Mouse (Mus musculus): ENCODE measurements around the gene Dgat2. TPM values are rescaled to one million over a fixed set of nuclear protein-coding genes. Genes with fewer than 3 reads are reported as not detected.

Gene Dgat2
- polyA plus RNA-seq, 1 experiment from 2014 or later = 12.6 TPM

DNA sequence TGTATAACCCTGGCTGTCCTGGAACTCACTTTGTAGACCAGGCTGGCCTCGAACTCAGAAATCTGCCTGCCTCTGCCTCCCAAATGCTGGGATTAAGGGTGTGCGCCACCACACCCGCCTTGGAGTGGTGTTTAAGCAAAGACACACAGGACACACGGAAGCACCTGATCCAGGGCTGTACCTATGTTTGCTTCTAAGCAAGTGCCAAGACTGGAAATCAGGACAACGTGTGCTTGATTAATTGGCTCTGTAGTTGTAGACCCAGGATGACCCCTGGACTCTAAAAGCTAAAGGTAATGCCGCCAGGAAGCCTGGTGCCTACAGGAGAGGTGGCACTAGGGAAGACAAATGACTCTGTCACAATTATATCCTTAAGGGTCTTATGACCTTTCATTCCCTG, 12.0 kb downstream of the Dgat2 start:
- ATAC-seq (ENCODE audit: low FRiP score) = no peak
- Histone ChIP-seq H3K4me1 (replicated peaks) (peaks cover 5% of the 10 kb centered on the region; the same call in 1 of the 2 replicates), H3K27ac (no peak overlapping the region), H3K27me3 (no peaks in the 10 kb centered on the region), H3K9me3 (no peaks in the 10 kb centered on the region), H3K4me2 (no peak overlapping the region), H3K36me3 (no peaks in the 10 kb centered on the region), H3K9ac (no peak overlapping the region), H3K4me3 (no peak overlapping the region)
- 92% methylated on average over 6 of the region's 6 CpGs for WGBS

DNA sequence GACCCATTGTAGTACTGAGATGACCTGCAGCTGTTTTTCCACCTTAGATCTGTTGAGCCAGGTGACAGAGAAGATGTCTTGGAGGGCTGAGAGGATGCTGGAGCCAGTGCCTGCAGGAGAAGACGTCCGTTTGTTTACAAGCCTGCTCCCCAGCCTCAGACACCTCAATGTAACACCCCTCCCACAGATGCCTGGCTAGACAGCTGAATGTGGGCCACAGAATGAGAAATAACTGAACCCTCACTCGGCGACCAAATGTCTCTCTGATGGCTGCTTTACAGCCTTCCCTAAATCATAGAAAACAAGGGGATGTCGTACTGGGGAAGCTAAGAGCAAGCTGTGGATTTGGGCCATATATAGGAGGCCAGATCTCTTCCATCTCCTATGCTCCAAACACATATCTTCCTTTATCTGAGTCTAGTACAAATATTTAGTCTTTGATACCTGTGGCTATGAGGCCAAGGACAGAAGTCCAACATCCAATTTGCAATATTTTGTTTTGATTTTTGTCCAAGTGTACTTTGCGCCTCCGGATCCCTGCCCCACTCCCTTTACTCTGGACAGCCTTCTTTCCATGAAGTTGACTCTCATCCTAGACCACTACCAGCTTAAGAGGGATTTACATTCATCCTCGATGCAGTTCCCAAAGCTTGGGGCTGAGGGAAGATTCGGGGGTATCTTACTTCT, 12.7 kb downstream of the Dgat2 start:
- 90% methylated on average over 9 of the region's 9 CpGs for whole genome bisulfite sequencing
- Histone ChIP-seq H3K36me3 (no peaks in the 10 kb centered on the region), H3K4me1 (replicated peaks) (peaks cover 5% of the 10 kb centered on the region; the same call in 1 of the 2 replicates), H3K4me2 (no peak overlapping the region), H3K27ac (no peak overlapping the region), H3K9ac (no peak overlapping the region), H3K9me3 (no peaks in the 10 kb centered on the region), H3K4me3 (no peak overlapping the region), H3K27me3 (no peaks in the 10 kb centered on the region)
- ATAC-seq (ENCODE audit: low FRiP score) = no peak

DNA sequence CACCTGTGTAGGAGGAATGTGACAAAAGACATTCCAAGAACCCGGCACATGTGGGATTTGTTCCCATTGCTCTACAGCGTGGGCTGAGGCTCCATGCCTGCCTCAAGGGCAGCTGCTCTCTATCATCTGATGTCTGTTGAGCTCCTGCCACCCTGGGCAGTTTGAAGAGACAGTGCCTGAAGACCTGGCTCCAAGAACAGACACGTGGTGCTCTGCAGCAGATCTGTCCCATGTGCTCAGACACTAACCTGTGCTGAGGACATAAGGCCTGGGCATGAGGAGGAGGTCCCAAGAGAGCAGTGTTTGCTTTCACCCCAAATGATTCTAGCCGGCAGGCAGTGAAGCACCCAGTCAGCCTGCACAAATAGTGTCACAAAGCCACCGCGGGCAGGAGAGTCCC, 13.8 kb downstream of the Dgat2 start:
- no peak for ATAC-seq (ENCODE audit: low FRiP score)

DNA sequence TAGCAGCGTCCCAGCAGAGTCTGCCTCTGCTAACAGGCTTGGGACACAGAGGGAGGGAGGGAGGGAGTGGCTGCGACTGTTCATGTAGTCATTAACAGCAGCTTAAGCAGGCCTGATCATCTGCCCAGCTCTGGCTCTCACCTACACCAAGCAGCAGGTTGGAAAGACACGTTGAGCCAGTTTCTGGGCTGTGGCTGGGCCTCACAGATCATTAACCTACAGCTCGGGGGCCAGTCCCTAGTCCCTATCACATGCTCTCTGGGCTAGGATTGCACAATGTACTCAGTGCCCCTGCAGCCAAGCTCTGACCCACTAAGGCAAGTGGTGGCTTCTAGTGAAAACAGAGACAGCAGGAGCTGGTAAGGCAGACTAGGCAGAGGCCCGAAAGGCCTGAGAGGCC, 14.6 kb downstream of the Dgat2 start:
- H3K4me1 ChIP-seq (replicated peaks) = no peaks in the 10 kb centered on the region
- no peak overlapping the region for H3K4me2 ChIP-seq
- no peak overlapping the region for H3K27ac ChIP-seq
- H3K9ac ChIP-seq = no peak overlapping the region
- no peak for ATAC-seq (ENCODE audit: low FRiP score)
- no peaks in the 10 kb centered on the region for H3K27me3 ChIP-seq
- no peak overlapping the region for H3K4me3 ChIP-seq
- no peaks in the 10 kb centered on the region for H3K9me3 ChIP-seq
- H3K36me3 ChIP-seq = no peaks in the 10 kb centered on the region
- WGBS = 62% methylated on average over 5 of the region's 5 CpGs

More for the DNA sequence above, 13.8 kb downstream of the Dgat2 start:
- Histone ChIP-seq H3K4me3 (no peak overlapping the region), H3K4me2 (no peak overlapping the region), H3K9ac (no peak overlapping the region), H3K27ac (no peak overlapping the region), H3K36me3 (no peaks in the 10 kb centered on the region), H3K4me1 (replicated peaks) (no peaks in the 10 kb centered on the region), H3K9me3 (no peaks in the 10 kb centered on the region), H3K27me3 (no peaks in the 10 kb centered on the region)
- 85% methylated on average over 6 of the region's 6 CpGs for WGBS

DNA sequence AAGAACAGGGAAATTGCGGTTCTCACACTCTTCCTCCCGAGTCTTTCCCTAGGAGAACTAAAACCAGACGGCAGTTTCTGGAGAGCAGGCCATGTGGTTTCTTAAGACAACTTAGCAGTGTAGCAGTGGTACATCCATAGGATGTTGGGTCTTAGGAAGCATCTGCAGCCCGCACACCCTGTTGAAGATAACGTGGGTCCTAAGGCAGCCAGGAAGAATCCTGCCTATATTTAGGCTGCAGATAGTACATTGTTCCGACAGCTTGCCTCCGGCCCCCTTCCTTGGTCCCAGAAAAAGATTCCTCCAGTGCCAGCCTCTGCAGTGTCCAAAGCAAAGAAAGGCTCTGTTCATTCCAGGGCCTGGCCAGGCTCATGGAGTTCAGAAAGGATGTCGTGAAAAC, 16.4 kb downstream of the Dgat2 start:
- H3K27me3 ChIP-seq = no peaks in the 10 kb centered on the region
- no peak for ATAC-seq (ENCODE audit: low FRiP score)
- H3K4me1 ChIP-seq (replicated peaks) = peaks cover 7% of the 10 kb centered on the region
- WGBS = 91% methylated on average over 8 of the region's 8 CpGs
- H3K4me3 ChIP-seq = no peak overlapping the region
- H3K36me3 ChIP-seq = no peaks in the 10 kb centered on the region
- H3K4me2 ChIP-seq = no peak overlapping the region
- no peak overlapping the region for H3K27ac ChIP-seq
- H3K9me3 ChIP-seq = no peaks in the 10 kb centered on the region
- no peak overlapping the region for H3K9ac ChIP-seq

DNA sequence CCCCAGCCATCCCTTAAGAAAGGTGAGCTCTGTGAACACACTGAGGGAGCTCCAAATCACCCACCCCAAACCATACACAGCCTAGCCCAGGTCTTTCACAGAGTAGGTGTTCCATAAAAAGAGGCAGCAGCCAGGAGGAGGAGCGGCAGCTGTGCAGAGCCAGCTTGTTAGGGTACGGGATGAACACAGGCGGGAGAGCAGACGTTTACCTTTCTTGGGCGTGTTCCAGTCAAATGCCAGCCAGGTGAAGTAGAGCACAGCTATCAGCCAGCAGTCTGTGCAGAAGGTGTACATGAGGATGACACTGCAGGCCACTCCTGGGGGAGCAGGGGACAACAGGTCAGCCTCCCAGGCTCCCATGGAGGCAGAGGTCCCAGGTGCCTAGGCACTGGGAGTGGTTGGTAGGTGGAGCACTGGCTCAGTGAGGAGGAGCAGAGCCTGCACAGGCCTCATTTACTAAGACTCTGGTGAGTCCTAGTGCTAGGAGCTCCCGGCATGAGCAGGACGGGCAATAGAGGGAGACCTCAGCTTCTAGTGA, 17.6 kb downstream of the Dgat2 start:
- Histone ChIP-seq H3K9me3 (no peaks in the 10 kb centered on the region), H3K4me1 (replicated peaks) (peaks cover 12% of the 10 kb centered on the region), H3K27ac (no peak overlapping the region), H3K36me3 (no peaks in the 10 kb centered on the region), H3K4me2 (no peak overlapping the region), H3K9ac (no peak overlapping the region), H3K4me3 (no peak overlapping the region), H3K27me3 (no peaks in the 10 kb centered on the region)
- ATAC-seq (ENCODE audit: low FRiP score) = no peak
- 90% methylated on average over 7 of the region's 7 CpGs for WGBS

DNA sequence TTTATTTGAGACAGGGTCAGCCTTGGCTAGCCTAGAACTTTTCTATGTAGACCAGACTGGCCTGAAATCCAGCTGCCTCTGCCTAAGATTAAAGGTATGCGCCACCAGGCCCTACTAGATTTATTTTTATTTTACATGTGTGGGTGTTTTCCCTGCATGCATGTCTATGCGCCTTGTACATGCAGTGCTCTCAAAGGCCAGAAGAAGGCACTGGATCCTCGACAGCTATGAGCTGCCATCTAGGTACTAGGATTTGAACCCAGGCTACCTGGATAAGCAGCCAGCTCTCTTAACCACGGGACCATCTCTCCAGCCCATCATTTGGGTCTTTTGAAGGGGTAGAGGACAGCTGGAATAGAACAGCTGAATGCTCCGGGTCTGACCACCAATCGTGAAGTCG, 20.1 kb downstream of the Dgat2 start:
- Histone ChIP-seq H3K9me3 (no peaks in the 10 kb centered on the region), H3K4me1 (replicated peaks) (peaks cover 12% of the 10 kb centered on the region), H3K27ac (no peak overlapping the region), H3K27me3 (no peaks in the 10 kb centered on the region), H3K9ac (no peak overlapping the region), H3K36me3 (no peaks in the 10 kb centered on the region), H3K4me3 (no peak overlapping the region), H3K4me2 (no peak overlapping the region)
- 92% methylated on average over 7 of the region's 7 CpGs for WGBS
- ATAC-seq (ENCODE audit: low FRiP score) = no peak

DNA sequence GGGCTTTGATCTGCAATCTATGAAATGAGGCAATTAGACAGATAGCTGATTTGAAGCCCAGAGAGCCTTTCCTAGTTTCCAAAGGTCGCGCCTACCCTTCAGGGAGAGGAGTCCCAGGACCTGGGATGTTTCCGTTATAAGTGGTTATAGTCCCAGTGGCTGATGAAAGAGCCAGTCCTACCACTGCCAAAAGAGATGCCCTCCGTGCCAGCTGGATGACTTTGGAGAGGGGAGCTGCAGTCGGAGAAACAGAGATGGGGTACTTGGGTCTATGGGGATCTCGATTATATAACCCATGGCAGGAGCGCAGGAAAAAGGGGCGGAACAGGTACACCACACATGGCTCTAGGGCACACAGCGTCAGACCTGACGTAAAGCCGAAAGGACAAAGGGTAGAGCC, 20.6 kb downstream of the Dgat2 start:
- no peak overlapping the region for H3K9ac ChIP-seq
- H3K36me3 ChIP-seq = no peaks in the 10 kb centered on the region
- no peak overlapping the region; the same call in 1 of the 2 replicates for H3K27ac ChIP-seq
- H3K4me2 ChIP-seq = no peak overlapping the region
- no peaks in the 10 kb centered on the region for H3K27me3 ChIP-seq
- WGBS = 91% methylated on average over 11 of the region's 11 CpGs
- H3K4me1 ChIP-seq (replicated peaks) = peaks cover 12% of the 10 kb centered on the region
- H3K4me3 ChIP-seq = no peak overlapping the region
- no peak for ATAC-seq (ENCODE audit: low FRiP score)
- no peaks in the 10 kb centered on the region for H3K9me3 ChIP-seq

DNA sequence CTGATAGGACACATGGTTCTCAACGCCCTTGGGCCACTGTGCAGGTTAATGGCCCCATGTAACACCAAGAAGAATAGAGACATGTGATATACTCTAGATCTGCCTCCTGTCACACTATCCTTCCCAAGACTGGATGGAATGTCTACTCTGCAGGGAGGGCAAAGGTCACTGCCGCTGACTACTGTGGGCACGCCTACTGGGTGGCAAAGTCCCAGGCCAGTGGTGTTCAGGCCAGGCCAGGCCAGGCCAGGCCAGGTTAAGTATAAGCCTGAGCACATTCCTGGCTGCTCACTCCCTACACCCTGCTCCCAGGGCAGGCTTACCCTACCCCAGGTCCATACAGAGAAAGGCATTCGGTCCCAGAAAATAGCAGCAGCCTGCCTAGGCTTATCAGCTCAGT, 21.0 kb downstream of the Dgat2 start:
- Histone ChIP-seq H3K4me1 (replicated peaks) (peaks cover 12% of the 10 kb centered on the region), H3K4me3 (no peak overlapping the region), H3K27me3 (no peaks in the 10 kb centered on the region; the same call in 1 of the 2 replicates), H3K4me2 (no peak overlapping the region), H3K36me3 (no peaks in the 10 kb centered on the region), H3K9me3 (no peaks in the 10 kb centered on the region), H3K27ac (no peak overlapping the region; the same call in 1 of the 2 replicates), H3K9ac (no peak overlapping the region)
- ATAC-seq (ENCODE audit: low FRiP score) = peak; percentile 50; the same call in 1 of the 2 replicates
- WGBS = 58% methylated on average over 4 of the region's 4 CpGs

DNA sequence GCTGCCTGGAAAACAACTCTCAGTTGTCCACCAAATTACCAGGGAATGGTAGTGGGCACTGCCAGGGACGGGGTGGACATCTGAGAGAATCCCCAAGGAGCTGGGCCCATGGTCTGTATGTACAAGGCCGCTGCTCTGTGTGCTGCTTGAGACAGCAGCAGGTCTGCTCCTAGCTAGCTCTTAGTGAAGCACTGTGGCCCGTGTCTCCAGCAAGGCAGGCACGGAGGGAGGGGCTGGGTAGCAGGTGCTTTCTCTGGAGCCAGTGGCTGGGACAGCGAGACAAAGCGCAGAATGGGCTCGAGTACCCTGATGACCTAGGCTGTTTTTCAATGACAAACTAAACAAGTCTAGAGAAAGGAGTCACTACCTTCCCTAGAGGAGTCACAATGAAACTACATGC, 21.5 kb downstream of the Dgat2 start:
- Histone ChIP-seq H3K36me3 (no peaks in the 10 kb centered on the region), H3K27me3 (no peaks in the 10 kb centered on the region; the same call in 1 of the 2 replicates), H3K4me2 (no peak overlapping the region), H3K9ac (no peak overlapping the region), H3K4me1 (replicated peaks) (peaks cover 14% of the 10 kb centered on the region), H3K4me3 (no peak overlapping the region), H3K27ac (no peak overlapping the region), H3K9me3 (no peaks in the 10 kb centered on the region)
- ATAC-seq (ENCODE audit: low FRiP score) = no peak
- 57% methylated on average over 7 of the region's 7 CpGs for WGBS

DNA sequence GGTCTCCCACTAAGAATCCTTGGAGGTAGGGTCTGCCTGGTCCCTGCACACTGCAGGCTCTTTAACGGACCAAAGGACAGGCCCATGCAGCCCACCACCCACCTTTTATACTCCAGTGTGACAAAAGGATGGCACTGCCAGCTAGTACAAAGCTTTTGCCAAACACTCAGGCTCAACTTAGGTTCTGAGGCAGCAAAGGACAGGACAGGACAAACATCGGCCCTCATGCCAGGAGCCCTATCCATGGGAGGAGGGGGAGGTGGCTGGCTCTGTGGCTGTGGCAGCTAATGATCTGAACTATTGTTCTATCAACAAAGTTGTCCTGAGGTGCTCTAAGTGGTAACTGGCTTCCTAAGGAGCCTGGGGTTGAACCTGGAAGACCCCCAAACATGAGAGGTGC, 23.1 kb downstream of the Dgat2 start:
- H3K9ac ChIP-seq = no peak overlapping the region
- H3K4me2 ChIP-seq = no peak overlapping the region
- ATAC-seq (ENCODE audit: low FRiP score) = no peak
- no peaks in the 10 kb centered on the region for H3K9me3 ChIP-seq
- no peaks in the 10 kb centered on the region; the same call in 1 of the 2 replicates for H3K27me3 ChIP-seq
- no peak overlapping the region for H3K27ac ChIP-seq
- H3K4me3 ChIP-seq = no peak overlapping the region
- H3K4me1 ChIP-seq (replicated peaks) = peaks cover 21% of the 10 kb centered on the region
- 80% methylated on average over 2 of the region's 2 CpGs for WGBS
- no peaks in the 10 kb centered on the region for H3K36me3 ChIP-seq

DNA sequence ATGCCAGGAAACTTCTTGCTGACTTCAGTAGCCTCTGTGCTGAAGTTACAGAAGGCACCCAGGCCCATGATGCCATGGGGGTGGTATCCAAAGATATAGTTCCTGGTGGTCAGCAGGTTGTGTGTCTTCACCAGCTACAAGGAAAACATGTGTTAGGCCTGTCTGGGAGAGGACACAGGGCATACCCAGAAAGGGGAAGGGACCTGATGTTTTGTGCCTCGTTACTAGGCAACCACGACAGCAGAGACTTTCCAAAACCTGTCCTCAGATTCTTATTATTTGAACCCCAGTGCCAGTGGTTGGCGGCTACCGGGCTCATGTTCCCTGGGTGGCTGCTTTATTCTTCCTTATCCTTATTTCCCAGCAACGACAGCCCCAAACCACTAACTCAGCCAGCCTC, 23.6 kb downstream of the Dgat2 start:
- ATAC-seq (ENCODE audit: low FRiP score) = no peak
- Histone ChIP-seq H3K36me3 (no peaks in the 10 kb centered on the region), H3K9ac (no peak overlapping the region), H3K27me3 (no peaks in the 10 kb centered on the region; the same call in 1 of the 2 replicates), H3K4me2 (no peak overlapping the region), H3K4me1 (replicated peaks) (peaks cover 21% of the 10 kb centered on the region), H3K27ac (no peak overlapping the region), H3K4me3 (no peak overlapping the region), H3K9me3 (no peaks in the 10 kb centered on the region)
- WGBS = 56% methylated on average over 5 of the region's 5 CpGs

DNA sequence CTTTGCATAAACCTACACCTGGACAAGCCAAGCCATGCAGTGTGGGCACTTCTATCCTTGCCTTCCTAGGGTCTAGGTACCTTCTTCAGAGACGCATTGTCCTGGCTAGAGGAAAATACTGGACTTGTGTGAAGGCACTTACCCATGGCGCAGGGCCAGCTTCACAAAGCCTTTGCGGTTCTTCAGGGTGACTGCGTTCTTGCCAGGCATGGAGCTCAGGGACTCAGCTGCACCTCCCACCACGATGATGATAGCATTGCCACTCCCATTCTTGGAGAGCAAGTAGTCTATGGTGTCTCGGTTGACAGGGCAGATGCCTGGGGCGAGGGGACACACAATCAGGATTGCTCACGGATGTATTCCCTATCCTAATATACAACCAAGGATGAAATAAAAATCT, 24.5 kb downstream of the Dgat2 start:
- H3K9me3 ChIP-seq = no peaks in the 10 kb centered on the region
- H3K4me3 ChIP-seq = no peak overlapping the region
- ATAC-seq (ENCODE audit: low FRiP score) = no peak
- no peaks in the 10 kb centered on the region for H3K36me3 ChIP-seq
- no peak overlapping the region for H3K4me2 ChIP-seq
- no peak overlapping the region for H3K9ac ChIP-seq
- peaks cover 21% of the 10 kb centered on the region for H3K4me1 ChIP-seq (replicated peaks)
- H3K27ac ChIP-seq = no peak overlapping the region
- no peaks in the 10 kb centered on the region; the same call in 1 of the 2 replicates for H3K27me3 ChIP-seq
- WGBS = 90% methylated on average over 8 of the region's 8 CpGs

All from hindbrain, embryonic 13.5 days (tissue).